In genomic region chr7:135769082-135769673, GRCm38 (mm10) we compare ENCODE assay signal across 9 mouse cellular contexts. TPM values are rescaled to one million over a fixed set of nuclear protein-coding genes. Genes with fewer than 3 reads are reported as not detected.
DNase-seq lines count a peak whose midpoint lies in the region; ATAC-seq lines count a peak whose summit lies in the region.
"Had no signal": no experiment of that assay in that cellular context is flagged by ENCODE, and none has a peak within 500 bp of the region (broad histone marks: within the 10 kb centered on the region; RNA-seq: fewer than 3 reads in every experiment).

No protein-coding gene starts in this region.

- 40% methylated on average over 21 of the region's 21 CpGs for WGBS in kidney, embryonic 15.5 days
- 70% methylated on average over 21 of the region's 21 CpGs for whole genome bisulfite sequencing in midbrain, embryonic 14.5 days
- 89% methylated on average over 21 of the region's 21 CpGs for WGBS in midbrain, embryonic 10.5 days
- WGBS in forebrain, embryonic 16.5 days = 24% methylated on average over 21 of the region's 21 CpGs
- WGBS in neural tube, embryonic 14.5 days = 28% methylated on average over 21 of the region's 21 CpGs

- peak overlapping the region; percentile 2; the same call in 1 of the 2 replicates for H3K4me2 ChIP-seq in kidney, embryonic 15.5 days
- H3K4me2 ChIP-seq in midbrain, embryonic 14.5 days (ENCODE audit: low read length) = no peak overlapping the region
- H3K4me2 ChIP-seq in forebrain, embryonic 16.5 days (ENCODE audit: low read length) = no peak overlapping the region
- no peak overlapping the region for H3K4me2 ChIP-seq in neural tube, embryonic 14.5 days (ENCODE audit: low read depth, low read length)
- H3K4me2 ChIP-seq: liver, embryonic 13.5 days had no signal

- H3K9ac ChIP-seq in kidney, embryonic 15.5 days = no peak overlapping the region
- H3K9ac ChIP-seq in midbrain, embryonic 14.5 days (replicated peaks; ENCODE audit: low read length) = no peak overlapping the region
- no peak overlapping the region for H3K9ac ChIP-seq in forebrain, embryonic 16.5 days (replicated peaks; ENCODE audit: low read depth, low read length)
- no peak overlapping the region for H3K9ac ChIP-seq in neural tube, embryonic 14.5 days (replicated peaks; ENCODE audit: low read depth, low read length)
- H3K9ac ChIP-seq: liver, embryonic 13.5 days had no signal

- H3K4me1 ChIP-seq in kidney, embryonic 15.5 days = peaks cover 7% of the 10 kb centered on the region
- no peaks in the 10 kb centered on the region for H3K4me1 ChIP-seq in midbrain, embryonic 14.5 days (ENCODE audit: control insufficient read depth, insufficient read depth, low read length)
- no peaks in the 10 kb centered on the region for H3K4me1 ChIP-seq in midbrain, embryonic 10.5 days
- peaks cover 9% of the 10 kb centered on the region for H3K4me1 ChIP-seq in forebrain, embryonic 16.5 days (replicated peaks; ENCODE audit: control insufficient read depth, insufficient read depth, low read length)
- H3K4me1 ChIP-seq in neural tube, embryonic 14.5 days (ENCODE audit: control insufficient read depth, insufficient read depth, low read length) = peaks cover 12% of the 10 kb centered on the region; the same call in 1 of the 2 replicates
- H3K4me1 ChIP-seq: liver, embryonic 13.5 days had no signal

- H3K36me3 ChIP-seq in kidney, embryonic 15.5 days = no peaks in the 10 kb centered on the region
- no peaks in the 10 kb centered on the region for H3K36me3 ChIP-seq in midbrain, embryonic 14.5 days (ENCODE audit: control insufficient read depth, insufficient read depth, low read length)
- no peaks in the 10 kb centered on the region for H3K36me3 ChIP-seq in midbrain, embryonic 10.5 days
- no peaks in the 10 kb centered on the region for H3K36me3 ChIP-seq in forebrain, embryonic 16.5 days (ENCODE audit: control insufficient read depth, insufficient read depth)
- no peaks in the 10 kb centered on the region for H3K36me3 ChIP-seq in neural tube, embryonic 14.5 days (ENCODE audit: control insufficient read depth, insufficient read depth, low read length)
- H3K36me3 ChIP-seq: liver, embryonic 13.5 days had no signal

- no peak for DNase-seq in kidney, adult 9 months
- peak; percentile 29 for DNase-seq in midbrain, embryonic 14.5 days
- no peak for DNase-seq in midbrain, embryonic 10.5 days (ENCODE audit: low spot score)
- no peak for DNase-seq in layer of hippocampus, postnatal 14 days (ENCODE audit: low spot score in 2 of 2)

- no peak overlapping the region for H3K4me3 ChIP-seq in kidney, embryonic 15.5 days (replicated peaks)
- H3K4me3 ChIP-seq in midbrain, embryonic 14.5 days (replicated peaks; ENCODE audit: low read depth, low read length) = no peak overlapping the region
- no peak overlapping the region for H3K4me3 ChIP-seq in midbrain, embryonic 10.5 days
- no peak overlapping the region for H3K4me3 ChIP-seq in forebrain, embryonic 16.5 days (replicated peaks; ENCODE audit: low read length)
- no peak overlapping the region for H3K4me3 ChIP-seq in neural tube, embryonic 14.5 days (ENCODE audit: low read depth, low read length)
- H3K4me3 ChIP-seq: liver, embryonic 13.5 days had no signal

- no peak overlapping the region for H3K27ac ChIP-seq in kidney, embryonic 15.5 days
- no peak overlapping the region for H3K27ac ChIP-seq in midbrain, embryonic 14.5 days (replicated peaks; ENCODE audit: low read depth, low read length)
- no peak overlapping the region for H3K27ac ChIP-seq in midbrain, embryonic 10.5 days (replicated peaks)
- H3K27ac ChIP-seq in forebrain, embryonic 16.5 days (ENCODE audit: low read length) = no peak overlapping the region
- H3K27ac ChIP-seq in neural tube, embryonic 14.5 days (ENCODE audit: low read depth, low read length) = peak overlapping the region; percentile 18; the same call in 1 of the 2 replicates
- H3K27ac ChIP-seq: liver, embryonic 13.5 days; macrophage had no signal

- 0 out of 2 replicates have a peak, but pooled peaks cover 3% of the 10 kb centered on the region for H3K27me3 ChIP-seq in kidney, embryonic 15.5 days
- no peaks in the 10 kb centered on the region for H3K27me3 ChIP-seq in midbrain, embryonic 14.5 days (ENCODE audit: control insufficient read depth, insufficient read depth, low read length)
- no peaks in the 10 kb centered on the region for H3K27me3 ChIP-seq in midbrain, embryonic 10.5 days (ENCODE audit: low read depth, poor library complexity, severe bottlenecking)
- H3K27me3 ChIP-seq in forebrain, embryonic 16.5 days (replicated peaks; ENCODE audit: control insufficient read depth, insufficient read depth, low read length) = no peaks in the 10 kb centered on the region
- H3K27me3 ChIP-seq in neural tube, embryonic 14.5 days (ENCODE audit: control insufficient read depth, insufficient read depth, low read length) = no peaks in the 10 kb centered on the region
- H3K27me3 ChIP-seq: liver, embryonic 13.5 days had no signal

- ATAC-seq in kidney, embryonic 15.5 days (replicated peaks; ENCODE audit: low FRiP score) = no peak
- no peak for ATAC-seq in midbrain, embryonic 14.5 days (ENCODE audit: low FRiP score, low TSS enrichment)
- ATAC-seq in forebrain, embryonic 16.5 days = peak; percentile 31; the same call in 1 of the 2 replicates
- ATAC-seq in neural tube, embryonic 14.5 days (ENCODE audit: low read depth) = no peak

- no peaks in the 10 kb centered on the region for H3K9me3 ChIP-seq in kidney, embryonic 15.5 days (replicated peaks)
- no peaks in the 10 kb centered on the region for H3K9me3 ChIP-seq in midbrain, embryonic 14.5 days (ENCODE audit: control insufficient read depth, low read length)
- no peaks in the 10 kb centered on the region for H3K9me3 ChIP-seq in midbrain, embryonic 10.5 days (replicated peaks)
- no peaks in the 10 kb centered on the region for H3K9me3 ChIP-seq in forebrain, embryonic 16.5 days (ENCODE audit: control insufficient read depth, low read length)
- no peaks in the 10 kb centered on the region for H3K9me3 ChIP-seq in neural tube, embryonic 14.5 days (ENCODE audit: control insufficient read depth, low read length)
- H3K9me3 ChIP-seq: liver, embryonic 13.5 days had no signal

RNA-seq across cellular contexts. Expression of gene Mki67, which starts 53.0 kb away (rescaled TPM):
- polyA plus RNA-seq in kidney, embryonic 15.5 days (2015; fragmentation: Nextera tagmentation; extraction: Ambion mirVana) = 38.7 and 41.8 TPM in 2 replicates
- polyA plus RNA-seq in midbrain, embryonic 14.5 days (2014; fragmentation: Nextera tagmentation; extraction: Ambion mirVana) = 6.4 and 12.5 TPM in 2 replicates
- 43.3 and 47.1 TPM in 2 replicates for polyA plus RNA-seq in midbrain, embryonic 10.5 days (2016; fragmentation: Nextera tagmentation; extraction: Ambion mirVana)
- polyA plus RNA-seq in forebrain, embryonic 16.5 days (2015; fragmentation: Nextera tagmentation; extraction: Ambion mirVana) = 14.8 and 19.6 TPM in 2 replicates
- 3.7 and 5.3 TPM in 2 replicates for polyA plus RNA-seq in neural tube, embryonic 14.5 days (2014; fragmentation: Nextera tagmentation; extraction: Ambion mirVana)
- 1 to 10 TPM; 3.6 to 4.7 TPM for total RNA-seq in layer of hippocampus, postnatal 14 days (2021)
